Mouse (Mus musculus) gastrocnemius, adult 2 months (tissue): Measurements from ENCODE around the gene Adgrl3. TPM values are rescaled to one million over a fixed set of nuclear protein-coding genes. Genes with fewer than 3 reads are reported as not detected.

Source experiments
- DNase-seq: peaks from one replicate; pipeline ENCODE4 v3.0.0; 2022
- H3K27ac ChIP-seq: fragments of 200-600 bp; 2 replicates; pipeline ENCODE4 v1.8.1; 2022; ENCODE audit warnings: mild to moderate bottlenecking
- H3K4me3 ChIP-seq: fragments of 200-600 bp; 2 replicates; pipeline ENCODE4 v1.8.1; 2022; ENCODE audit warnings: mild to moderate bottlenecking, moderate library complexity
- CTCF ChIP-seq: fragments of 200-600 bp; IDR thresholded peaks from 2 replicates; pipeline ENCODE4 v1.8.1; 2022; ENCODE audit warnings: antibody characterized with exemption, mild to moderate bottlenecking, moderate library complexity
- intact Hi-C: fragments of 180-260 bp; cut with DNase I; formaldehyde crosslinking; loops from one replicate; pipeline ENCODE4 v1.15.1; 2025
- total RNA-seq, 2 experiments: library from RNA; stranded (reverse); gene quantifications; 2 replicates each; pipeline ENCODE4 v1.2.3; 2021

Gene Adgrl3
- total RNA-seq, 2 experiments from 2014 or later: 0.51 to 0.73 TPM

GRCm38 (mm10) chr5:81582886-81583285 lies 562.9 kb downstream of the Adgrl3 start:
- H3K27ac ChIP-seq: no peak overlapping the region
- no peak for DNase-seq
- intact Hi-C loops: no loop called here
- no peak overlapping the region for H3K4me3 ChIP-seq
- TF ChIP-seq CTCF: no peak

GRCm38 (mm10) chr5:81583425-81583824 lies 563.5 kb downstream of the Adgrl3 start:
- DNase-seq: no peak
- Histone ChIP-seq H3K4me3 (no peak overlapping the region), H3K27ac (no peak overlapping the region)
- intact Hi-C loops: no loop called here
- no peak for TF ChIP-seq CTCF

GRCm38 (mm10) chr5:81584945-81585344 lies 565.0 kb downstream of the Adgrl3 start:
- TF ChIP-seq CTCF: no peak
- Histone ChIP-seq H3K4me3 (no peak overlapping the region), H3K27ac (no peak overlapping the region)
- no peak for DNase-seq
- intact Hi-C loops: no loop called here

GRCm38 (mm10) chr5:81590005-81590694 lies 570.2 kb downstream of the Adgrl3 start:
- DNase-seq: no peak
- intact Hi-C loops: no loop called here
- TF ChIP-seq CTCF: no peak
- Histone ChIP-seq H3K27ac (no peak overlapping the region), H3K4me3 (no peak overlapping the region)

GRCm38 (mm10) chr5:81591481-81591880 lies 571.5 kb downstream of the Adgrl3 start:
- intact Hi-C loops: no loop called here
- no peak for TF ChIP-seq CTCF
- no peak for DNase-seq
- H3K27ac ChIP-seq: no peak overlapping the region
- no peak overlapping the region for H3K4me3 ChIP-seq

GRCm38 (mm10) chr5:81593396-81593995 lies 573.6 kb downstream of the Adgrl3 start:
- H3K27ac ChIP-seq: no peak overlapping the region
- intact Hi-C loops: no loop called here
- DNase-seq: no peak
- TF ChIP-seq CTCF: no peak
- H3K4me3 ChIP-seq: no peak overlapping the region

GRCm38 (mm10) chr5:81598041-81598440 lies 578.1 kb downstream of the Adgrl3 start:
- no peak for TF ChIP-seq CTCF
- no peak for DNase-seq
- intact Hi-C loops: no loop called here
- Histone ChIP-seq H3K4me3 (no peak overlapping the region), H3K27ac (no peak overlapping the region)

- Histone ChIP-seq H3K27ac (no peak overlapping the region), H3K4me3 (no peak overlapping the region)
- DNase-seq: no peak
- intact Hi-C loops: no loop called here
- no peak for TF ChIP-seq CTCF
Observed at GRCm38 (mm10) chr5:81602889-81603288, 583.0 kb downstream of the Adgrl3 start.

- DNase-seq: no peak
- no peak overlapping the region for H3K4me3 ChIP-seq
- no peak overlapping the region for H3K27ac ChIP-seq
- intact Hi-C loops: no loop called here
- TF ChIP-seq CTCF: no peak
Observed at GRCm38 (mm10) chr5:81605646-81606045, 585.7 kb downstream of the Adgrl3 start.

GRCm38 (mm10) chr5:81610223-81610622 lies 590.3 kb downstream of the Adgrl3 start:
- no peak for TF ChIP-seq CTCF
- H3K27ac ChIP-seq: no peak overlapping the region
- no peak overlapping the region for H3K4me3 ChIP-seq
- intact Hi-C loops: no loop called here
- no peak for DNase-seq

GRCm38 (mm10) chr5:81614674-81615073 lies 594.7 kb downstream of the Adgrl3 start:
- Histone ChIP-seq H3K27ac (no peak overlapping the region), H3K4me3 (no peak overlapping the region)
- no peak for TF ChIP-seq CTCF
- no peak for DNase-seq
- intact Hi-C loops: no loop called here

GRCm38 (mm10) chr5:81621106-81621505 lies 601.2 kb downstream of the Adgrl3 start:
- no peak for DNase-seq
- intact Hi-C loops: no loop called here
- Histone ChIP-seq H3K4me3 (no peak overlapping the region), H3K27ac (no peak overlapping the region)
- no peak for TF ChIP-seq CTCF

GRCm38 (mm10) chr5:81621715-81622114 lies 601.8 kb downstream of the Adgrl3 start:
- DNase-seq: no peak
- TF ChIP-seq CTCF: no peak
- Histone ChIP-seq H3K4me3 (no peak overlapping the region), H3K27ac (no peak overlapping the region)
- intact Hi-C loops: no loop called here

GRCm38 (mm10) chr5:81623846-81624245 lies 603.9 kb downstream of the Adgrl3 start:
- DNase-seq: no peak
- TF ChIP-seq CTCF: no peak
- no peak overlapping the region for H3K27ac ChIP-seq
- intact Hi-C loops: no loop called here
- H3K4me3 ChIP-seq: no peak overlapping the region
